Mouse (Mus musculus) ES-Bruce4 (cell line): ENCODE data around the gene Greb1.

Source experiments
- CTCF ChIP-seq: IDR thresholded peaks from one replicate; pipeline ENCODE4 v1.8.1; 2011; ENCODE audit warnings: low read depth, low read length
- EP300 ChIP-seq: IDR thresholded peaks from 2 replicates; pipeline ENCODE4 v1.6.1; 2011; ENCODE audit warnings: low read depth, low read length; ENCODE audit not compliant: insufficient read depth
- POLR2A ChIP-seq: IDR thresholded peaks from one replicate; pipeline ENCODE4 v1.8.1; 2011; ENCODE audit warnings: low read length; ENCODE audit not compliant: insufficient read depth

- no peak for TF ChIP-seq CTCF
- TF ChIP-seq EP300, result no peak
- no peak for TF ChIP-seq POLR2A
Measured at GRCm38 (mm10) chr12:16630866-16631185, 169.9 kb downstream of the Greb1 start.
